Mouse (Mus musculus) cerebellum, postnatal 25 days (tissue): ENCODE data around the gene Frmd4b.
A peak's percentile ranks its signal among the peaks of the same experiment; 100 is the strongest.

Experiments
- DNase-seq, 2 experiments: peaks; one replicate each; pipeline ENCODE4 v3.0.0; 2021; ENCODE audit warnings: mixed read lengths in 2 of 2

Gene Frmd4b

GRCm38 (mm10) chr6:97353371-97353770 is 264.0 kb downstream of the Frmd4b start:
- DNase-seq = no peak

GRCm38 (mm10) chr6:97352505-97353154 is 264.7 kb downstream of the Frmd4b start:
- no peak for DNase-seq

GRCm38 (mm10) chr6:97349355-97350138 is 267.8 kb downstream of the Frmd4b start:
- no peak for DNase-seq

- DNase-seq = no peak
Measured at GRCm38 (mm10) chr6:97346932-97347331, 270.4 kb downstream of the Frmd4b start.

- DNase-seq = no peak
Measured at GRCm38 (mm10) chr6:97346527-97346926, 270.8 kb downstream of the Frmd4b start.

GRCm38 (mm10) chr6:97345921-97346320 is 271.4 kb downstream of the Frmd4b start:
- DNase-seq = no peak

GRCm38 (mm10) chr6:97342185-97342584 is 275.2 kb downstream of the Frmd4b start:
- DNase-seq = no peak

GRCm38 (mm10) chr6:97341628-97342027 is 275.7 kb downstream of the Frmd4b start:
- DNase-seq = no peak

- no peak for DNase-seq
Measured at GRCm38 (mm10) chr6:97341148-97341547, 276.2 kb downstream of the Frmd4b start.

- peak in 1 of 2 experiments; percentile 17 for DNase-seq
Measured at GRCm38 (mm10) chr6:97340211-97340791, 277.0 kb downstream of the Frmd4b start.

- no peak for DNase-seq
Measured at GRCm38 (mm10) chr6:97339271-97339681, 278.1 kb downstream of the Frmd4b start.

- DNase-seq = no peak
Measured at GRCm38 (mm10) chr6:97338843-97339242, 278.5 kb downstream of the Frmd4b start.

GRCm38 (mm10) chr6:97333323-97333722 is 284.0 kb downstream of the Frmd4b start:
- no peak for DNase-seq

GRCm38 (mm10) chr6:97323951-97324350 is 293.4 kb downstream of the Frmd4b start:
- DNase-seq = no peak

GRCm38 (mm10) chr6:97322126-97322525 is 295.2 kb downstream of the Frmd4b start:
- no peak for DNase-seq

- DNase-seq = no peak
Measured at GRCm38 (mm10) chr6:97321156-97321555, 296.2 kb downstream of the Frmd4b start.

GRCm38 (mm10) chr6:97319081-97319480 is 298.3 kb downstream of the Frmd4b start:
- DNase-seq = no peak

- no peak for DNase-seq
Measured at GRCm38 (mm10) chr6:97317956-97318355, 299.4 kb downstream of the Frmd4b start.

- DNase-seq = no peak
Measured at GRCm38 (mm10) chr6:97316716-97317115, 300.6 kb downstream of the Frmd4b start.

GRCm38 (mm10) chr6:97315311-97315710 is 302.0 kb downstream of the Frmd4b start:
- DNase-seq = no peak

GRCm38 (mm10) chr6:97312545-97312939 is 304.8 kb downstream of the Frmd4b start:
- DNase-seq = no peak

- DNase-seq = peak in 1 of 2 experiments; percentile 38
Measured at GRCm38 (mm10) chr6:97311599-97312544, 305.5 kb downstream of the Frmd4b start.

GRCm38 (mm10) chr6:97310901-97311331 is 306.4 kb downstream of the Frmd4b start:
- DNase-seq = no peak
